Mouse (Mus musculus) liver, embryonic 18 days (tissue): ENCODE measurements around the gene Zwint. TPM values are rescaled to one million over a fixed set of nuclear protein-coding genes. Genes with fewer than 3 reads are reported as not detected.

Source experiments
- polyA plus RNA-seq: library from polyadenylated mRNA; depleted of rRNA; stranded (reverse); fragments of >200 nt; gene quantifications from 2 replicates; pipeline ENCODE4 v1.2.3, GENCODE M21; 2012; rRNA removed

Zwint gene
- polyA plus RNA-seq: 96.5 and 96.6 TPM in 2 replicates

GRCm38 (mm10) chr10:72654270-72655016 lies at the start of gene Zwint:
Gene Zwint, plus strand, starts transcription at chr10:72654845.

